Mouse (Mus musculus) forebrain, embryonic 10.5 days (tissue): ENCODE measurements at regions not wholly inside any gene's neighbourhood (a gene's known extent, or its start where the extent isn't known, plus 50 kb on each side); places are given as distances from the start of the nearest gene placed in this dataset.
A peak's percentile ranks its signal among the peaks of the same experiment; 100 is the strongest.

ENCODE experiments used
- DNase-seq: peaks from one replicate; pipeline ENCODE4 v3.0.0-alpha.2; 2017; ENCODE audit warnings: low spot score; ENCODE audit errors: extremely low spot score
- H3K27ac ChIP-seq: fragments of 300-500 bp; sonication (generic); 2 replicates; pipeline ENCODE4 v1.5.1; 2016; ENCODE audit warnings: mild to moderate bottlenecking
- H3K27me3 ChIP-seq: fragments of 300-500 bp; sonication (generic); 2 replicates; pipeline ENCODE4 v1.6.1; 2016; ENCODE audit warnings: mild to moderate bottlenecking; ENCODE audit not compliant: poor library complexity, severe bottlenecking
- H3K36me3 ChIP-seq: fragments of 300-500 bp; sonication (generic); replicated peaks from 2 replicates; pipeline ENCODE4 v1.6.1; 2016; ENCODE audit warnings: mild to moderate bottlenecking, moderate library complexity
- H3K4me1 ChIP-seq: fragments of 300-500 bp; sonication (generic); 2 replicates; pipeline ENCODE4 v1.6.1; 2016
- H3K4me3 ChIP-seq: fragments of 300-500 bp; sonication (generic); 2 replicates; pipeline ENCODE4 v1.5.1; 2016; ENCODE audit warnings: mild to moderate bottlenecking, moderate library complexity
- H3K9me3 ChIP-seq: fragments of 300-500 bp; sonication (generic); 2 replicates; pipeline ENCODE4 v1.6.1; 2016; ENCODE audit warnings: mild to moderate bottlenecking, moderate library complexity
- WGBS: fragments of 180-500 bp; shearing (Covaris S2); methylation state at CpG from one replicate; pipeline ENCODE4 v1.1.7; 2016; 5-methylcytosine and 5-hydroxymethylcytosine counted together

- no peak overlapping the region for H3K27ac ChIP-seq
- no peak for DNase-seq
- 73% methylated on average over 5 of the region's 5 CpGs for WGBS
- no peaks in the 10 kb centered on the region for H3K36me3 ChIP-seq
- H3K4me3 ChIP-seq, result no peak overlapping the region
- H3K27me3 ChIP-seq, result no peaks in the 10 kb centered on the region
- H3K4me1 ChIP-seq, result no peaks in the 10 kb centered on the region
- H3K9me3 ChIP-seq, result no peaks in the 10 kb centered on the region
Measured at GRCm38 (mm10) chr9:49988064-49988463, 189.3 kb upstream of the Ncam1 start.

- H3K4me1 ChIP-seq, result no peaks in the 10 kb centered on the region
- DNase-seq, result no peak
- H3K36me3 ChIP-seq, result no peaks in the 10 kb centered on the region
- no peaks in the 10 kb centered on the region for H3K27me3 ChIP-seq
- H3K4me3 ChIP-seq, result no peak overlapping the region
- no peak overlapping the region for H3K27ac ChIP-seq
- H3K9me3 ChIP-seq, result no peaks in the 10 kb centered on the region
Measured at GRCm38 (mm10) chr9:49987481-49987880, 188.8 kb upstream of the Ncam1 start.

- Histone ChIP-seq H3K27ac (no peak overlapping the region), H3K9me3 (no peaks in the 10 kb centered on the region), H3K27me3 (no peaks in the 10 kb centered on the region), H3K36me3 (no peaks in the 10 kb centered on the region), H3K4me3 (no peak overlapping the region), H3K4me1 (peaks cover 7% of the 10 kb centered on the region)
- DNase-seq, result no peak
- WGBS, result 67% methylated on average over 7 of the region's 7 CpGs
Measured at GRCm38 (mm10) chr9:49980344-49981207, 181.9 kb upstream of the Ncam1 start.

- H3K4me3 ChIP-seq, result no peak overlapping the region
- H3K9me3 ChIP-seq, result no peaks in the 10 kb centered on the region
- DNase-seq, result no peak
- WGBS, result 81% methylated on average over 11 of the region's 11 CpGs
- no peaks in the 10 kb centered on the region for H3K27me3 ChIP-seq
- H3K36me3 ChIP-seq, result no peaks in the 10 kb centered on the region
- H3K4me1 ChIP-seq, result peaks cover 7% of the 10 kb centered on the region
- H3K27ac ChIP-seq, result no peak overlapping the region
Measured at GRCm38 (mm10) chr9:49975938-49976671, 177.4 kb upstream of the Ncam1 start.

GRCm38 (mm10) chr9:49973974-49974495 lies 175.3 kb upstream of the Ncam1 start:
- DNase-seq, result no peak
- Histone ChIP-seq H3K27ac (no peak overlapping the region), H3K4me3 (no peak overlapping the region), H3K27me3 (no peaks in the 10 kb centered on the region), H3K36me3 (no peaks in the 10 kb centered on the region), H3K4me1 (no peaks in the 10 kb centered on the region), H3K9me3 (no peaks in the 10 kb centered on the region)
- WGBS, result 88% methylated on average over 5 of the region's 5 CpGs

- no peak for DNase-seq
- Histone ChIP-seq H3K27me3 (no peaks in the 10 kb centered on the region), H3K4me3 (no peak overlapping the region), H3K36me3 (no peaks in the 10 kb centered on the region), H3K27ac (no peak overlapping the region), H3K4me1 (no peaks in the 10 kb centered on the region), H3K9me3 (no peaks in the 10 kb centered on the region)
- 89% methylated on average over 6 of the region's 6 CpGs for WGBS
Measured at GRCm38 (mm10) chr9:49969429-49969828, 170.7 kb upstream of the Ncam1 start.

- Histone ChIP-seq H3K27ac (no peak overlapping the region), H3K4me1 (peaks cover 29% of the 10 kb centered on the region), H3K27me3 (no peaks in the 10 kb centered on the region), H3K36me3 (no peaks in the 10 kb centered on the region), H3K4me3 (no peak overlapping the region), H3K9me3 (no peaks in the 10 kb centered on the region)
- 76% methylated on average over 4 of the region's 4 CpGs for WGBS
- DNase-seq, result no peak
Measured at GRCm38 (mm10) chr9:49964666-49965065, 165.9 kb upstream of the Ncam1 start.

GRCm38 (mm10) chr9:49962561-49963071 lies 163.9 kb upstream of the Ncam1 start:
- WGBS, result 50% methylated on average over 8 of the region's 8 CpGs
- Histone ChIP-seq H3K4me3 (no peak overlapping the region), H3K27ac (peak overlapping the region; percentile 72), H3K9me3 (no peaks in the 10 kb centered on the region), H3K4me1 (peaks cover 29% of the 10 kb centered on the region), H3K27me3 (no peaks in the 10 kb centered on the region), H3K36me3 (no peaks in the 10 kb centered on the region)
- DNase-seq, result peak; percentile 28

GRCm38 (mm10) chr9:49961965-49962364 lies 163.2 kb upstream of the Ncam1 start:
- DNase-seq, result peak; percentile 67
- Histone ChIP-seq H3K4me1 (peaks cover 29% of the 10 kb centered on the region), H3K9me3 (no peaks in the 10 kb centered on the region), H3K27ac (peak overlapping the region; percentile 72), H3K4me3 (no peak overlapping the region), H3K27me3 (no peaks in the 10 kb centered on the region), H3K36me3 (no peaks in the 10 kb centered on the region)
- 27% methylated on average over 3 of the region's 3 CpGs for WGBS

GRCm38 (mm10) chr9:49961329-49961728 lies 162.6 kb upstream of the Ncam1 start:
- H3K36me3 ChIP-seq, result no peaks in the 10 kb centered on the region
- DNase-seq, result no peak
- no peak overlapping the region for H3K4me3 ChIP-seq
- no peaks in the 10 kb centered on the region for H3K27me3 ChIP-seq
- H3K27ac ChIP-seq, result peak overlapping the region; percentile 72
- H3K4me1 ChIP-seq, result peaks cover 29% of the 10 kb centered on the region
- no peaks in the 10 kb centered on the region for H3K9me3 ChIP-seq
- 77% methylated on average over 5 of the region's 5 CpGs for WGBS

GRCm38 (mm10) chr9:49959987-49960386 lies 161.3 kb upstream of the Ncam1 start:
- no peak overlapping the region for H3K27ac ChIP-seq
- 84% methylated on average over 10 of the region's 10 CpGs for WGBS
- no peaks in the 10 kb centered on the region for H3K27me3 ChIP-seq
- no peak for DNase-seq
- peaks cover 29% of the 10 kb centered on the region for H3K4me1 ChIP-seq
- no peaks in the 10 kb centered on the region for H3K9me3 ChIP-seq
- H3K4me3 ChIP-seq, result no peak overlapping the region
- H3K36me3 ChIP-seq, result no peaks in the 10 kb centered on the region

- WGBS, result 83% methylated on average over 3 of the region's 3 CpGs
- no peaks in the 10 kb centered on the region for H3K9me3 ChIP-seq
- no peaks in the 10 kb centered on the region for H3K36me3 ChIP-seq
- H3K27ac ChIP-seq, result no peak overlapping the region
- no peak overlapping the region for H3K4me3 ChIP-seq
- H3K27me3 ChIP-seq, result no peaks in the 10 kb centered on the region
- peaks cover 29% of the 10 kb centered on the region for H3K4me1 ChIP-seq
- DNase-seq, result no peak
Measured at GRCm38 (mm10) chr9:49958890-49959289, 160.2 kb upstream of the Ncam1 start.

GRCm38 (mm10) chr9:49954601-49955000 lies 155.9 kb upstream of the Ncam1 start:
- 57% methylated on average over 3 of the region's 3 CpGs for WGBS

More at GRCm38 (mm10) chr9:49954601-49955000, 155.9 kb upstream of the Ncam1 start:
- no peak for DNase-seq
- no peak overlapping the region for H3K4me3 ChIP-seq
- no peaks in the 10 kb centered on the region for H3K27me3 ChIP-seq
- peaks cover 4% of the 10 kb centered on the region; the same call in 1 of the 2 replicates for H3K9me3 ChIP-seq
- H3K36me3 ChIP-seq, result no peaks in the 10 kb centered on the region
- no peak overlapping the region for H3K27ac ChIP-seq
- H3K4me1 ChIP-seq, result no peaks in the 10 kb centered on the region
